Mouse (Mus musculus): Measurements from ENCODE around the gene Smarcad1. TPM values are rescaled to one million over a fixed set of nuclear protein-coding genes. Genes with fewer than 3 reads are reported as not detected.

The Smarcad1 gene
- polyA plus RNA-seq, 1 experiment from 2014 or later: 107 TPM

- H3K9ac ChIP-seq (ENCODE audit: low read depth, low read length): no peak overlapping the region
- H3K27me3 ChIP-seq (ENCODE audit: control insufficient read depth, insufficient read depth, low read length): no peaks in the 10 kb centered on the region
- no peaks in the 10 kb centered on the region for H3K9me3 ChIP-seq (ENCODE audit: control insufficient read depth, low read length)
- WGBS: 78% methylated on average over 3 of the region's 3 CpGs
- no peak overlapping the region for H3K27ac ChIP-seq (ENCODE audit: low read depth, low read length)
- H3K4me1 ChIP-seq (ENCODE audit: control insufficient read depth, insufficient read depth, low read length): no peaks in the 10 kb centered on the region
- no peaks in the 10 kb centered on the region for H3K36me3 ChIP-seq (ENCODE audit: control insufficient read depth, insufficient read depth, low read length)
- no peak overlapping the region for H3K4me3 ChIP-seq (ENCODE audit: low read length)
- no peak for ATAC-seq (ENCODE audit: low FRiP score, low TSS enrichment)
- no peak overlapping the region for H3K4me2 ChIP-seq (replicated peaks; ENCODE audit: low read depth, low read length)
These were observed 111.2 kb downstream of the Smarcad1 start for GRCm38 (mm10) chr6:65153570-65153969.

DNA sequence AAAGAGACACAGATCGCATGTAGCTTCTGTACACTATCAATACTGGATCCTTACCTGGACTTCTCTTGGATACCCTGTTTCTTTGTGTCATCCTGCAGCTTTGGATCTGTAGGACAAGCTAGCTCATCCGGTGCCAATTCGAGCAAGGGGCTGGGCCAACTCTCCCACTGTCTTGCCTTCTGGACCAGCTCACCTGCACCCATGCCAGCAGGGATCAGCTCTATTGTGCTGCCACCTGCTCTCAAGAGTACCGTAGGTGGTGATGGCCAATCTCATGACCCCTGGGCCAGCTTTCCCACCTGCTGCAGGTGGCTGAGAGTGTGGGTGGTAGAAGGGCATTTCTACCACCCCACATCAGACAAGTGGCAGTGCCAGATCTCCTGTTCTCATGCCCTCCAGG, 114.7 kb downstream of the Smarcad1 start:
- H3K4me1 ChIP-seq (ENCODE audit: control insufficient read depth, insufficient read depth, low read length): no peaks in the 10 kb centered on the region
- H3K4me2 ChIP-seq (replicated peaks; ENCODE audit: low read depth, low read length): no peak overlapping the region
- no peaks in the 10 kb centered on the region for H3K9me3 ChIP-seq (ENCODE audit: control insufficient read depth, low read length)
- H3K9ac ChIP-seq (ENCODE audit: low read depth, low read length): no peak overlapping the region
- ATAC-seq (ENCODE audit: low FRiP score, low TSS enrichment): no peak
- WGBS: 96% methylated on average over 4 of the region's 4 CpGs
- no peaks in the 10 kb centered on the region for H3K36me3 ChIP-seq (ENCODE audit: control insufficient read depth, insufficient read depth, low read length)
- H3K27ac ChIP-seq (ENCODE audit: low read depth, low read length): no peak overlapping the region
- no peaks in the 10 kb centered on the region for H3K27me3 ChIP-seq (ENCODE audit: control insufficient read depth, insufficient read depth, low read length)
- H3K4me3 ChIP-seq (ENCODE audit: low read length): no peak overlapping the region

DNA sequence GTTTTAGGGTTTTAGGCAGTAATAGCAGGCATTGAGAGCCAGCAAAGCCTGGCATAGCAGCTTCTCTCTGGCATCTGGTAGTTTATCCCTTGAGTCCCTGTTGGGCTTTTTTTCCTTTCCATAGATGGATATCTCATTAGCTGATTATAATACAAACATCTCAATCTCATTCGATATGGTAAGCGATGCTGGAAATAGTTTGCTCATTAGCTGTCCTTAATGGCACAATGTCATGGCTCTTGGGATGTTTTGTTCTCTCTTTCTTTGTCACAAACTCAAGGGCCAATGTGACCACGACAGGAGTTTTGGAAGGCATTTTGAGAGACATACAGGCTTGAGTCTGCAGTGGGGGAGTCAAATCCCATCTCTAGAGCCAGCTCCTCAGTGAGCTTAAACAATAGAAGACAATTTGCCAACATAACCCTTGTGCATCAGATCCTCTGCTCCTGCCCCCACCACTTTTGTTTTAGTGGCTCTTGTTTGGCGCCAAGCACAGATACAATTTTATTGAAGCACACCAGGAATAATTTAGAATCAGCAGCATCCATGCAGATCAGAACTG, 117.1 kb downstream of the Smarcad1 start:
- Histone ChIP-seq H3K9me3 (ENCODE audit: control insufficient read depth, low read length) (no peaks in the 10 kb centered on the region), H3K4me1 (ENCODE audit: control insufficient read depth, insufficient read depth, low read length) (no peaks in the 10 kb centered on the region), H3K9ac (ENCODE audit: low read depth, low read length) (no peak overlapping the region), H3K36me3 (ENCODE audit: control insufficient read depth, insufficient read depth, low read length) (no peaks in the 10 kb centered on the region), H3K4me2 (replicated peaks; ENCODE audit: low read depth, low read length) (no peak overlapping the region), H3K27ac (ENCODE audit: low read depth, low read length) (no peak overlapping the region), H3K27me3 (ENCODE audit: control insufficient read depth, insufficient read depth, low read length) (no peaks in the 10 kb centered on the region), H3K4me3 (ENCODE audit: low read length) (no peak overlapping the region)
- 84% methylated on average over 4 of the region's 4 CpGs for WGBS
- ATAC-seq (ENCODE audit: low FRiP score, low TSS enrichment): no peak

DNA sequence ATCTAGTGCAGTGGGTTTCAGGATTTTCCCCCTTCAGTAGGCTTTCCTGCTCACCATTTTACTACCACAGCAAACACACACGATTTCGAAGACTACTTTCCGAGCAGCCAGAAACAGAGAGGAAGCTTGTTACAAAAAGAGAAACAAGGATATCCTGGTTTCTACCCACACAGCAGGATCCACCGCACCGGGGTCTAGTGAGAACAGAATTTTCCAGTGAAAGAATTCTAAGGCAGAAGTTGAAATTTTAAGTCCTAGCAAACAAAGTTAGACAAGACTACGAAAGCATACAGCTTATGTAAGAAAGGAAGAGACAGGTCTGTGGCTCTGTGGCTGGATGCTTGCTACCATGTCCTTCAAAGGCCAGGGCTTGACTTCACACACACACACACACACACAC, 121.8 kb downstream of the Smarcad1 start:
- ATAC-seq (ENCODE audit: low FRiP score, low TSS enrichment): no peak
- H3K4me3 ChIP-seq (ENCODE audit: low read length): no peak overlapping the region
- no peaks in the 10 kb centered on the region for H3K4me1 ChIP-seq (ENCODE audit: control insufficient read depth, insufficient read depth, low read length)
- H3K4me2 ChIP-seq (replicated peaks; ENCODE audit: low read depth, low read length): no peak overlapping the region
- no peak overlapping the region for H3K9ac ChIP-seq (ENCODE audit: low read depth, low read length)
- H3K27me3 ChIP-seq (ENCODE audit: control insufficient read depth, insufficient read depth, low read length): no peaks in the 10 kb centered on the region
- H3K9me3 ChIP-seq (ENCODE audit: control insufficient read depth, low read length): no peaks in the 10 kb centered on the region
- H3K36me3 ChIP-seq (ENCODE audit: control insufficient read depth, insufficient read depth, low read length): no peaks in the 10 kb centered on the region
- 87% methylated on average over 6 of the region's 6 CpGs for WGBS
- no peak overlapping the region for H3K27ac ChIP-seq (ENCODE audit: low read depth, low read length)

- no peaks in the 10 kb centered on the region for H3K27me3 ChIP-seq (ENCODE audit: control insufficient read depth, insufficient read depth, low read length)
- no peak for ATAC-seq (ENCODE audit: low FRiP score, low TSS enrichment)
- H3K4me2 ChIP-seq (replicated peaks; ENCODE audit: low read depth, low read length): no peak overlapping the region
- H3K9ac ChIP-seq (ENCODE audit: low read depth, low read length): no peak overlapping the region
- H3K4me1 ChIP-seq (ENCODE audit: control insufficient read depth, insufficient read depth, low read length): no peaks in the 10 kb centered on the region
- no peak overlapping the region for H3K27ac ChIP-seq (ENCODE audit: low read depth, low read length)
- H3K4me3 ChIP-seq (ENCODE audit: low read length): no peak overlapping the region
- no peaks in the 10 kb centered on the region for H3K9me3 ChIP-seq (ENCODE audit: control insufficient read depth, low read length)
- no peaks in the 10 kb centered on the region for H3K36me3 ChIP-seq (ENCODE audit: control insufficient read depth, insufficient read depth, low read length)
- 51% methylated on average over 5 of the region's 5 CpGs for WGBS
These were observed 122.6 kb downstream of the Smarcad1 start for GRCm38 (mm10) chr6:65164977-65165376.

Other genes starting within 250 kb of the Smarcad1 start
- 3.8 and 4.1 TPM in 2 replicates for gene Hpgds, start 102.3 kb downstream of the Smarcad1 start, polyA plus RNA-seq (2014; fragmentation: Nextera tagmentation; extraction: Ambion mirVana)